Mouse (Mus musculus) right cerebral cortex, postnatal 10 days (tissue): ENCODE data around the gene Elmsan1.
A peak's percentile ranks its signal among the peaks of the same experiment; 100 is the strongest.
"Not testable (repeated sequence)": the region's sequence is repeated elsewhere in the genome, so short reads cannot be mapped to it uniquely, and the experiment has no call there.

Experiments
- DNase-seq, 2 experiments: peaks; one replicate each; pipeline ENCODE4 v3.0.0; 2021; ENCODE audit warnings: low spot score in 2 of 2

Gene Elmsan1

DNA sequence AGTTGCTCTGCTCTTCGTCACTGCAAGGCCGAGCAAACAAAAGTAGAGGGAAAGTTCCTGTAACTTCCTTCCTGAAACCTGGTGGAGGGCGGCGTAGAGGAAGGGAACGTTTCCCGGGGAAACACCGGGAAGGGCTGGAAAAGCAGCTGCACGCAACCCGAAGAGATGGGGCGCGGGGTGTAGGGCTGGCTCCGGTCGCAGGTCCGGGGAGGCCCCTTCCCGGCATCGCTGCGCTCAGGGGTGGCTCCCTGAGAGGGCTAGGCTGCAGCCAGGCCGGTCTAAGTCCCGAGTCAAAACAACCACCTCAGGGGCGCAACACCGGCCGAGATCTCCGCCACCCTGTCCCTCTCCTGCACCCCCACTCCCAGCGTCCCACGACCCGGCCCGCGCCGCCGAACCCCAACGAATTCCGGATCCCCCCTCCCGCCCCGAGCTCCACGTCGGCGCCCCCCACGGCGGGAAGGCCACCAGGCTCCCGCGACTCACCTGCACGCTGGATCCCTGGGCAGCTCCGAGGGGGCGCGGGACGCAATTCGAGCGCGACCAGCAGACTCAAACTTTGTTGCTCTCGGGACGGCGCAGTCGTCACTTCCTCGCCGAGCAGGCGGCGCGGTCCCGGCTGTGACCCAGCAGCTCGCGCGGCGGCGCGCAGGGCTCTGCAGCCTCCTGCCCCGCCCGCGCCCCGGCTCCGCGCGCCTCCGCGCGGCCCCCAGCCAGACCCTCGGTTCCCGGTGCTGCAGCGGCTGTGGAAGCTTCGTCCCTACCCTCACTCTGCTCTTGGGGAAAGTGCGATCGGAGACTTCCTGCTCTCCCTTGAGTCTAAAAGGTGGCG lies at the start of gene Elmsan1:
Gene Elmsan1 (minus strand): TSS at position 593 of the 832 bp plus-strand sequence.
- peak; percentile 71 to 74 for DNase-seq

DNA sequence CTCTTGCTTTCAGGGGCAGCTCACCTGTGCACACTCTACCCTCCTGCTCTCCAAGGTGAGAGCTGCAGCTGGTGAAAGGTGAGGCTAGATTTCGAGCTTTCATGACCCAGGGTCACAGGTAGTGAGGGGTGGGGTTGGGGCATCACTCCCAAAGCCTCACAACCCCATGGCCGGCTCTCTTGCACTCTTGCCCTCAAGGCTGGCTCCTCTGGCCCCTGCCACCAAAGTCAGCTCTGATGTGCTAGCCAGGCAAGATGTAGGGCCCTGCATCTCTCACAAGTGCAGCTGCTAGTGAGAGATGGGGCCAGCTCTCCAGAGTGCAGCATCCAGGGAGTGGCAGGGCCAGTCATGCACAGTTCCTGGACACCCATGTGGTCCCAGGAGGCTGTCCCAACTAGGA lies 48.6 kb upstream of the Elmsan1 start:
- DNase-seq = no peak

DNA sequence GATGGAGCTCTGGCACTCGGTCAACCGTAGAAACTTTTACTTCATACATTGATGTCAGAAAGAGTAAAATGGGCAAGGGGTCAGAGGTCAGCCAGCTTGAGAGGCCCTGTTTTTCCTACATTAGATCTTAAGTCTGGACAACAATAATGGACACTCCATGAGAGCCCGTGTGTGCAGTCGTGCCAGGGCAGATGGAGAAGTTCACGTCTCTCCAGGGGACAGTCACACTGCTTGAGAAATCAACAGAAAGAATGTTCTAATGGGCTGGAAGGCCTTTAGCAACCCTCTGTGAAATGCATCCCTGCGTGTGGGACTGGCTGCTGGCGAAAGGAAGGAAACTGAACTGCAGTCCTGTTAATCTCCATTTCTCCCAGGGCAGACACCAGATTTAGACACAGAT lies 41.7 kb upstream of the Elmsan1 start:
- no peak for DNase-seq

DNA sequence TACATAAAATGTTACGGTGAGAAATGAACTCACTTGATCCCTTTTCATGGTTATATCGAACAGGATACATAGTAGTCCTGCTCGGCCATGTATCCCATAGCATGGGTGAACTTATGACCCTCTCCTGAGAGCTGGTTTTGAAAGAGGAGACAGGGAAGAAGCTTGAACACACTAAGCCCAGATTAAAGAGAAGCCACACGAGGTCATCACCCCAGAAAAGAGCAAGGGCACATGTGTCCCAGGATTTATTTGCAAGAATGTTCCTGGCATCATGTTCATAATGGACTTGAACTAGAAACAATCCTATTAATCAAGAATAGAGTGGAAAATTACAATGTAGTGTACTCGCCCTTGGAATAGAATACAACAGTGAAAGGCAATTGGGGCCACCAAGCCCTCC lies 36.2 kb upstream of the Elmsan1 start:
- no peak for DNase-seq

DNA sequence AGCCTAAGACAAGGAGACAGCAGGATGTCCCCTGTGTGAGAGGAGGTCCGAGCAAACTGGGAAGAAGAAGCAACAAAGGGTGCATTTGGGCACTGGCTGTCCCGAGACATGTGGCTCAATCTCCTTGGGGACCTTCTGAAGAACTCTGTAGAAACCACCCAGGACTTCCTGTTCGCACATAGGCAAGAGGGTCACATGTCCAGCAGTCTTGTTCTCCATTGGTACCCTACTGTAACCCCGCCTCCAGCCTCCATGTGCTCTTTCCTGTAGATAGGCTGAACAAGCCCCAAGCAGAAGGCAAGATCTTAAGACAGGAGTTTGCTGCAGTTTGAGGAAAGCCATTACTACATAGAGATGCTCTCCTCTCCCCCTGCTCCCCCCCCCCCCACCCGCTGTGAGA lies 34.1 kb upstream of the Elmsan1 start:
- DNase-seq = no peak

DNA sequence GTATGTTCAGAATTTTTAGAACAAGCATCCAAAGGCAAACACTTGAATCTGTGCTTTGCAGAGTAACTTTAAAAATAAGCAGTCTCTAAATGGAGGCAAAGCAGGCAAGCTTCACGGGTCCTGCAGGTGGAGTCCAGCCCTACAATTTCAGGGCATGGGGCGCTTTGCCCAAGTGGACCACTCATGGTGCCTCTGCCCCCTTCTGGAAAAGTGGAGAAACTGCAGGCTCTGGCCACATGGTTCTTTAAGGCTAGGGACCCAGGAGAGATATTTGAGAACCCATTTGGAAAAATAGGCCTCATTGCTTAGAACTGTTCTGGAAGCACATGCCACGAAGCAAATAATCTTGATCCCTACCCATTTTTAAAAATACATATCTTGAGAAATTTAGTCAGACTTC lies 30.5 kb upstream of the Elmsan1 start:
- DNase-seq = peak; percentile 58 to 64

DNA sequence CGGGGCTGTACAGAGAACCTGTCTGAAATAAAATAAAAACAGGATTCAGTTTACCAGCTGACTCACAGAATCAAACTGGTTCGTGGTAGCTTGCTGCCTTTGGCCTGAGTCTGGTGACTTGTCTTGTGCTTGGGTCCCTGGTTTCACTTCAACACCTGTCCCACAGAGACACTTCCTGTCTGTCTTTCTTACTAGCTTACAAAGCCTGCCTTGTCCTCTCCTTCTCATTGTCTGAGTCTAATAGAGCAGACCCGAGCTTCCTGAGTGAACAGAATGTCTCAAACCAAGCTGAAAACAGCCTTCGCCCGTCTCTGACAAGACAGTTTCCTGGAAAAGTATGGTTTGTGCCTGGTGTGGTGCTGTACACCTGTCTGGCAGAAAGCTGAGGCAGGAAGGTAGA lies 27.0 kb upstream of the Elmsan1 start:
- no peak for DNase-seq

DNA sequence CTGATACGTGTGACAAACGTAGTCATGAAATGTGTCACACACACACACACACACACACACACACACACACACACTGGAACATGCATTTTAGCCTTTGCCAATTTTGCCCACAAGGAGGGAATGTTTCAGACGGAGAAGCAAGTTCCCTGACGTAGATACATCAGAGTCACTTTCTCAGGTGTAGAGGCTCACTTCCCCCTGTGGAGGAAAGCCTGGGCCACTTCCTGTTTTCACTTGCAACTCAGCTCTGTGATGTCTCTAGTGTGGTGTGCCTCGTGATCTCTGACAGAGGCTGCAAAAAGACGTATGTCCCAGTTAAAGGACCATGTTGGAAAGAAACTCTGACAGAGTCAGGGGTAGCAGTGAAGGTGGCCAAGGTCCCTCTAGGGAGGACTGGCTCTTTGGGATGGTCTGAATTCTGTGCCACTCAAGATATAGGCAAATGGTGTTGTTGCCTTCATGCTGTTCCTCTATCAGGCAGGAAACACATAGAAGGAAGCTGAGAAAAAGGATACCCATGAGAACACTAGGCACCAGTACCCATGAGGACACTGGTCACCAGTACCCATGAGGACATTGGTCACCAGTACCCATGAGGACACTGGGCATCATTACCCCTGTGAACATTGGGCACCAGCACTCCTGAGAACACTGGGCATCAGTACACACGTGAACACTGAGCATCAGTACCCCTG lies 24.5 kb upstream of the Elmsan1 start:
- DNase-seq = no peak

DNA sequence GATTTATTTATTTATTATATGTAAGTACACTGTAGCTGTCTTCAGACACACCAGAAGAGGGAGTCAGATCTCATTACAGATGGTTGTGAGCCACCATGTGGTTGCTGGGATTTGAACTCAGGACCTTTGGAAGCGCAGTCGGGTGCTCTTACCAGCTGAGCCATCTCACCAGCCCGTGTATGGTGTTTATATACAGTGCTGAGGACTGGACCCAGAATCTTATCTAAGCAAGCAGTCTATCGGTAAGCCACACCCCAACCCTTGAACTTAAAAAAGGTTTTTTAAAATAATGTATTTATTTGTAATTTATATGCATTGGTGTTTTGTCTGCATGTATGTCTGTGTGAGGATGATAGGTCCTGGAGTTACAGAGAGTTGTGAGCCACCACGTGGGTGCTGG lies 18.4 kb upstream of the Elmsan1 start:
- not testable (repeated sequence) for DNase-seq

DNA sequence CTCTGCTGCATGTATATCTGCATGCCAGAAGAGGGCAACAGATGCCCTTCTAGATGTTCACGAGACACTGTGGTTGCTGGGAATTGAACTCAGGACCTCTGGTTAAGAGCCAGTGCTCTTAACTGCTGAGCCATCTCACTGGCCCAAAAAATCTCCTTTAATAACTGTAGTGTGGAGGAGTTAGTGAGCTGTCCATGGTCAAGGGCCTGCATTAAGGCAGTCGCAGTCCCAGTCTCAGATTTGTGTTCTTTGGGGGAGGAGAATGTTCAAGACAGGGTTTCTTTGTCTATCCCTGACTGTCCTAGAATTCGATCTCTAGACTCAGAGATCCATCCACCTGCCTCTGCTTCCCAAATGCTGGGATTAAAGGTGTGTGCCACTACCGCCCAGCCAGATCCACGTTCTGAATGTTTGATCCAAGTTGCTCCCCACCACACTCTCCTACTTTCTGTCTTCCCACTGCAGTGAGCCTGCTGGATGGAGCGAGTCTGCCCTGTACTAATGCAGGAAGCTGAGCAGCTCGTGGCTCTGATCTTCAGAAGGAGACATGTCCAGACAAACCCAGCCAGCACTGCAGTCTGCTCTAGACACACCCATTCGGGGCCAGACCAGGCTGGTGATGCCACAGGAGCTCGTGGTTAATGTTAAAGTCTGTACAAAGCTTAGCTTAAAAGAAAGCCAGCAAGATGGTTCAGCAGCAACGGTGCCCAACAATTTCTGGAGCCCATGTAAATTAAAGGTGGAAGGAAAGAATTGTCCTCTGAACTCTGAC lies 17.5 kb upstream of the Elmsan1 start:
- no peak for DNase-seq

DNA sequence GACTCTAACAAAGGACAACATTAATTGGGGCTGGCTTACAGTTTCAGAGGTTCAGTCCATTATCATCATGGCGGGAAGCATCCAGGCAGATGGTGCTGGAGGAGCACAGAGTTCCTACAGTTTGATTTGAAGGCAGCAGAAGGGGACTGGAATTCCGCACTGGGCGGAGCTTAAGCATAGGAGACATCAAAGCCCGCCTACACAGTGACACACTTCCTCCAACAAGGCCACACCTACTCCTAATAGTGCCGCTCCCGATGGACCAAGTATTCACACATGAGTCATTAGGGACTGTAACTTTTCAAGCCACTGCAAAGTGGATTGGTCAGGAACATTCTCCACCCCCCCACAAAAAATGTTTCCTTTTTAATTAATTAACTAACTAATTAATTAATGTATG lies 16.9 kb upstream of the Elmsan1 start:
- DNase-seq = no peak

DNA sequence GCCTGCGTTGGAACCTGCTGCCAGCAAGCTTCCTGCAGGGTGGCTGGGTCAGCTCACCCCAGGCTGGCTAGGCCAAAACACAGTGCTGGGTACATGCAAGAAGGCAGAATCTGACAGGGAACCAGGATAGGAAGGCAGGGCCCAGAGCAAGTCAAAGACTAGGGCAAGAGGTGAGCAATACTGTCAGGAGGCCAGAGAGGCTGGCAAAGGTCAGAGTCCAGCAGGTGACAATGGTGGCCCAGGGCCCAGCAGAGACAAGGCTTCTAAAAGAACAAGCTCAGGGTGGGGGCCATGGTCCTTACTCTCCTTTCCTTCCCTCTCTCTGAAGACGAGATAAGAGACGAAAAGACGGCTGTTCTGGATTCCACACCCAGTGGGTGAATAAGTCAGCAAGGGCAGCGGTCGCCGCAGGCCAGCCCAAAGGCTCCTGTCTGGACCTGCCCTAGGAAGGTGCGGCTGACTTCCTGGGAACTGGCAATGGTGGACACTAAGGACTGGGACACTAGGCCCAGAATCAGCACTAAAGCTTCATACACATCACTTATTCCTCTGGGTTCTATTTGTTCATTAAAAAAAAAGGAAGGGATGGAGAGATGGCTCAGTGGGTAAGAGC lies 14.9 kb upstream of the Elmsan1 start:
- no peak for DNase-seq

DNA sequence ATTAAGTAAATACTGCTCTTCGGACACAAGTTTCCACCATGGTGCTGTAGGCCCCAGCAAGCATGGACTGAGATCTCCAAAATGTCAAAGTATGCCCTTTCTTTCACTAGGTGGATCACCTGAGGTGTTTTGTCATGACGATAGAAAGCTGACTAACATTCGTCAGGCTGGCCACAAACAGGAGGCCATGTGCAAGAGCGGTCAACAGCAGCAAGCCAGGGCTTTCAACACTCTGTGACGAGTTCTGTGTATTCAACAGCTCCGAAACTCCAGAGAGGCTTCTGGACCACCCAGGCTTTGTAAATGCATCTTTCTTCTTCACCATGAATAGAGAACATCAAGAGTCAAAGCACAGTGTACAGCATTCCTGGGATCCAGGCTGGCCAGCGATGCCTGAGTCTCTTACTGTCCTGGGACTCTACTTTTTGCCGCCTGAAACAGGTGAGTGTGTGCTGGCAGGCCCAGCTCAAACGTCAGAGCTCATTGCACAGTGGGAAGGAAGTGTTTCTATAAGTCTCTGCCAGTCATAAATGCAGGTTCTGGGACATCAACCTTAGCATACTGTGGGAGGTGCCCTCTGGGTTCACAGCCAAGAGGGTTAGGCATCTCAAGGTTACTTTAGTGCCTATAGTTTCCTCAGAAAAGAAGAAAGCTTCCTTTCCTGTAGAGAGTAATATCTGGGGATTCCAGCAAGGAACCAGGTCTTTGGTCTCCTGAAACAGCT lies 7.6 kb upstream of the Elmsan1 start:
- no peak for DNase-seq

DNA sequence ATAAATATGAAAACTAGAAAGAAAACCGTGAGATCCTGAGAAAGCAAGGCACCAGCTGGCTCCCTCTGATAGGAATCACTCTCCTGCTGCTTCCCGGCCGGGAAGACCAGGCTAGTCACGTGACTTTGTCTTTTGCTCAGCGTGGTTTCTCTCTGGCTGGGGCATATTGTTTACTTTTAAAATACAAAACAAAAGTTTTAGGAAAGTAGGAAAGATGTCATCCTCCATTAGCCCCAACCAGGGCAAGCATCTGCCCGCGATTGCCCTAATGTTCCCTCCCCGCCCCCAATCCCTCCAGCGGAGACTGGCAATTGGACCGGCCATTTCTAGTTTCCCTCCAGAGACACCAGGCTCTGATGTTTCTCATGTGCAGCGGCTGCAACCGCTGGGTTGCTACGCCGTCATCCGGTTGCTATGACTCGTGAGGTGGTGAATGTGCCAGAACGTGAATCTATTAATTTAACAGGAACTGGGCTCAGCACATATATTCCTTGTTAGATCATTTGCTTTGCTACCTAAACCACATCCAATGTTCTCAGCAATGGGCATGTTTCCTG lies 3.8 kb upstream of the Elmsan1 start:
- peak; percentile 62 to 64 for DNase-seq

DNA sequence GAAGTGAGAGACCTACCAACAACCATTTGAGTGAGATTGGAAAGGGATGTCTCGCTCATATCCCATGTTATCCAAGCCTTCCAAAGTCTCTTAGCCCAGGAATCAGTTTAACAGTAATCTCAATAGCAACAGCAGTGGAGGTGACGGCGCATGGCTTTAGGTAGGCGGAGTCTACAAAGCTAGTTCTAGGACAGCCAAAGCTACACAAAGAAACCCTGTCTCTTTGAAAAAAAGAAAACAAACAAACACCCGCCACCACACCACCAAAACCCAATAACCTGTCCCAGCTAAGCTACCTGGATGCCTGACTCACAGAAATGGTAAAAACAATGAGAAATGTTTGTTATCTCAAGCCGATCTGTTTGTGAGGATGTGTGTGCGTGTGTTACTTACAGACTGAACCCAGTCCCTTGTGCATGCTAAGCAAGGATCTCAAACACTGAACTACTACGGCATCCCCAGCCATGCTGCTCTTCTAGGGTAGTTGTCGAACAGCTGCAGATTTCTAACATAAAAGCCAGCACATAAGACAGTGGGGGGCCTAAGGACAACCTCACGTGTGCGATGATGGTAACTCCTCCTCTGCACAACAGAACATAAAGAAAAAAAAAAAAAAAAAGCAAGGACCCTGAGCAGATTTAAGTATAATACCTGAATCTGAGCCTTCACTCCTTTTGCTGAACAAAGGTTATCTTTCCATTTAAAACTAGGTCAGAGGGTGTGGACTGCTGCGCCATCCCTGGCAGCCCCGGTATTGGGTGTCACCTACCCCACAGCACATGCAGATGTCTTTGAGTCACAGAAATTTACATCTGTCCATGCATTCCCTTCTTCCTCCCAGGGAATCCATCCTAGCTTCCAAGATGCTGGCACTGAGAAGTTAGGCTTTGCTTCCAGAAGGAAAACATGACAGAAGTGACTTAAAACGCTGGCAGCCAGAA lies 2.5 kb upstream of the Elmsan1 start:
- DNase-seq = no peak

DNA sequence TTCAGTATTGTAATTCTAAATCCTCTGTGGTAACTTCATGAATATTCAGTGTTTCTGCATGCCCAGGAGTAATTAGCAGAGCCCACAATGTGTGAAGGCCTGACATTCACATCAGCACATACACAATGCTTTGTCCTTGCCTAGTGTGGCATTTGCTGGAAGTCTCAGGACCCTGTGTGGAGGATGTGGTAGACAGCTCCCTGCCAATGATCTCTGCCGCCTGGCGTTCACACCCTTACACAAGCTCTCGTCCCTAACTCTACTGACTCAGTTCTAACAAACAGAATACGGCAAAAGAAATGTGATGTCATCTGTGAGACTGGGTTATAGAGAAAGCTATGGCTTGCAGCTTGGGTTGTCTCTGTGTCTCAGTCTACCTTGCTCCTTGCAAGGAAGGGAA lies 1.8 kb upstream of the Elmsan1 start:
- DNase-seq = no peak

DNA sequence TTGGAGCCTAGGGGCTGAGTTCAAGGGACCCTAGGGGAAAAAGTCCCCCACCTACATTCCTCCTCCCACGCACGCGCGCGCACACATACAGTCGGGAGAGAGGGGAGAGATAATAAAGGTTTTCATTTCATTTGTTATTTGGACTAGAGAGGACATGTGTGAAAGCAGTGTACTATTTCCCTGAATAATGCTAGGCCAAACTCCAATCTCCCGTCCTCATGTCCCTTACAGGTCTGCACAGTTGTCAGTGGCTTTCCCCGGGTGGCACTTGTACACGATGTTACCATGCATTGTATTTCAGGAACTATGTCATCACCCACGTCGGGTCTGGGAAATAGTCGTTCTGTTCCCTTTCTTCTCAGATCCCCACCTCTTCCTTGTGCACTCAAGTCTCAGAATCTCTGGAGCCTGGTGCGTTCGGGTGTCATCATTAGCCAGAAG lies 460 bp upstream of the Elmsan1 start:
- DNase-seq = no peak

DNA sequence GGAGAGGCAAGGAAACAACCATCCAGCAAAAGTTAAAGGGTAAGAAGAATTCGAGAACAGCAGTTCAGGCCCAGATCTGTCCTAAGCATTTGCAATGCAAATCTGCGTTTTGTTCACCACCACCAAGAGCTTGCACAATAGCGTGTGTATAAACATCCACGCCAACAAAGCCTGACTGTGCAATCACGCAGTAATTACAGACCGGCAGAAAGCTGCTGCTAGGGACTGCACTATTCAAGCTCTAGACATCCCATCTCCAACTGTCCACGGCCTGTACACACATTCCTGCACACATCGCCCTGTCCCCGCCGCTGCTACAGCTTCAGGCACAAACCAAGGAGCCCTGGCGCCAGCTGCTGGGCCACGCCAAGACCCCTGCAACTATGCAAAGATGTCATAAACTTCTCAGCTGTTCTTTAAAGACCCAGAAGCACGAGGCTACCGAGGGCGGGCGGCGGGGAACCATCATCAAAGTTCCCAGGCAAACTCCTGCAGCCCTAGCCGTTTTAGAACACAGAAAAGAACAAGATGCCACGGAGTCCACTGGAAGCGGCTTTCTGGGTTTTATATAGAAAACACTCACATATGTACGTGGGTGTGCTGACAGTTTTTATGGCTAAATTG lies 1.1 kb downstream of the Elmsan1 start:
- peak in 1 of 2 experiments; percentile 52 for DNase-seq

DNA sequence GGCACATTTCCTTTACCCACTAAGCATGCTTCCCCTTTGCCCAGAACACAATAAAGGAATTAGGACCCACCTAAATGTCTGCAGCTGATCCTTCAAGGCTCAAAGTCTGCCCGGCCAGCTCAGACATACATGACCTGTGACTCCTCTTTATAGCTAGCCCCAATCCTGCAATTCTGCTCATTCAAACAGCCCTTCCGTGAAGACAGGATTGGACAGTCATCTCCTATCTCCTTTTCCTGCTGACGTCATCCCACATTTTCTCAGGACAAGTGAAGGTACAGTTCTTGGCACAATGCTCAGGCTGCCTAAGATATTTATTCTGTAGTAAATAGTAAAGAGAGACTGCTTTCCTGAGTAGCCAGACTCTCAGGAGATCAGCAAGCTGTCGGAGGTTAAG lies 1.6 kb downstream of the Elmsan1 start:
- no peak for DNase-seq
